Mouse (Mus musculus) forebrain, embryonic 10.5 days (tissue): ENCODE data around the gene Gchfr. TPM values are rescaled to one million over a fixed set of nuclear protein-coding genes. Genes with fewer than 3 reads are reported as not detected.
A peak's percentile ranks its signal among the peaks of the same experiment; 100 is the strongest.

ENCODE experiments used
- DNase-seq: peaks from one replicate; pipeline ENCODE4 v3.0.0-alpha.2; 2017; ENCODE audit warnings: low spot score; ENCODE audit errors: extremely low spot score
- H3K27ac ChIP-seq: fragments of 300-500 bp; sonication (generic); 2 replicates; pipeline ENCODE4 v1.5.1; 2016; ENCODE audit warnings: mild to moderate bottlenecking
- H3K27me3 ChIP-seq: fragments of 300-500 bp; sonication (generic); 2 replicates; pipeline ENCODE4 v1.6.1; 2016; ENCODE audit warnings: mild to moderate bottlenecking; ENCODE audit not compliant: poor library complexity, severe bottlenecking
- H3K36me3 ChIP-seq: fragments of 300-500 bp; sonication (generic); replicated peaks from 2 replicates; pipeline ENCODE4 v1.6.1; 2016; ENCODE audit warnings: mild to moderate bottlenecking, moderate library complexity
- H3K4me1 ChIP-seq: fragments of 300-500 bp; sonication (generic); 2 replicates; pipeline ENCODE4 v1.6.1; 2016
- H3K4me3 ChIP-seq: fragments of 300-500 bp; sonication (generic); 2 replicates; pipeline ENCODE4 v1.5.1; 2016; ENCODE audit warnings: mild to moderate bottlenecking, moderate library complexity
- H3K9me3 ChIP-seq: fragments of 300-500 bp; sonication (generic); 2 replicates; pipeline ENCODE4 v1.6.1; 2016; ENCODE audit warnings: mild to moderate bottlenecking, moderate library complexity
- WGBS: fragments of 180-500 bp; shearing (Covaris S2); methylation state at CpG from one replicate; pipeline ENCODE4 v1.1.7; 2016; 5-methylcytosine and 5-hydroxymethylcytosine counted together
- polyA plus RNA-seq: library from polyadenylated mRNA; unstranded; fragments of >200 nt; fragmentation: Nextera tagmentation; extraction: Ambion mirVana; gene quantifications from 2 replicates; pipeline ENCODE4 v1.2.1, GENCODE M21; 2016

Gene Gchfr
- polyA plus RNA-seq, 1 experiment from 2014 or later: 5.6 TPM

- Histone ChIP-seq H3K27me3 (peaks cover 22% of the 10 kb centered on the region), H3K27ac (peak overlapping the region; percentile 48; the same call in 1 of the 2 replicates), H3K36me3 (no peaks in the 10 kb centered on the region), H3K4me3 (no peak overlapping the region), H3K4me1 (peaks cover 18% of the 10 kb centered on the region), H3K9me3 (no peaks in the 10 kb centered on the region)
- 38% methylated on average over 2 of the region's 2 CpGs for WGBS
- no peak for DNase-seq
These were observed 6.3 kb upstream of the Gchfr start for GRCm38 (mm10) chr2:119161247-119161646.

GRCm38 (mm10) chr2:119163135-119163534 lies 4.4 kb upstream of the Gchfr start:
- DNase-seq: no peak
- no peaks in the 10 kb centered on the region for H3K9me3 ChIP-seq
- WGBS: 73% methylated on average over 3 of the region's 3 CpGs
- peaks cover 41% of the 10 kb centered on the region for H3K27me3 ChIP-seq
- H3K4me3 ChIP-seq: no peak overlapping the region
- no peak overlapping the region for H3K27ac ChIP-seq
- H3K4me1 ChIP-seq: peaks cover 26% of the 10 kb centered on the region
- H3K36me3 ChIP-seq: no peaks in the 10 kb centered on the region

GRCm38 (mm10) chr2:119163999-119164398 lies 3.6 kb upstream of the Gchfr start:
- no peaks in the 10 kb centered on the region for H3K9me3 ChIP-seq
- H3K4me1 ChIP-seq: peaks cover 27% of the 10 kb centered on the region
- peaks cover 49% of the 10 kb centered on the region for H3K27me3 ChIP-seq
- H3K27ac ChIP-seq: no peak overlapping the region
- no peaks in the 10 kb centered on the region for H3K36me3 ChIP-seq
- DNase-seq: no peak
- 90% methylated on average over 4 of the region's 4 CpGs for WGBS
- H3K4me3 ChIP-seq: no peak overlapping the region

- Histone ChIP-seq H3K4me1 (peaks cover 27% of the 10 kb centered on the region), H3K4me3 (no peak overlapping the region), H3K9me3 (no peaks in the 10 kb centered on the region), H3K27me3 (peaks cover 57% of the 10 kb centered on the region), H3K36me3 (no peaks in the 10 kb centered on the region), H3K27ac (no peak overlapping the region)
- no peak for DNase-seq
These were observed 2.2 kb upstream of the Gchfr start for GRCm38 (mm10) chr2:119165401-119165800.

GRCm38 (mm10) chr2:119167866-119168256 lies 288 bp downstream of the Gchfr start:
- peak overlapping the region; percentile 70 for H3K4me3 ChIP-seq
- peaks cover 32% of the 10 kb centered on the region for H3K4me1 ChIP-seq
- H3K36me3 ChIP-seq: peaks cover 6% of the 10 kb centered on the region
- DNase-seq: no peak
- 0 out of 2 replicates have a peak overlapping the region, but pooled peaks have one; percentile 3 for H3K27ac ChIP-seq
- H3K27me3 ChIP-seq: peaks cover 57% of the 10 kb centered on the region
- no peaks in the 10 kb centered on the region for H3K9me3 ChIP-seq
- 2% methylated on average over 26 of the region's 26 CpGs for WGBS

- H3K4me1 ChIP-seq: peaks cover 56% of the 10 kb centered on the region
- WGBS: 75% methylated on average over 2 of the region's 2 CpGs
- no peak for DNase-seq
- peaks cover 11% of the 10 kb centered on the region for H3K36me3 ChIP-seq
- no peak overlapping the region for H3K27ac ChIP-seq
- peaks cover 45% of the 10 kb centered on the region for H3K27me3 ChIP-seq
- H3K4me3 ChIP-seq: no peak overlapping the region
- H3K9me3 ChIP-seq: no peaks in the 10 kb centered on the region
These were observed 2.7 kb downstream of the Gchfr start for GRCm38 (mm10) chr2:119170282-119170681.

- H3K36me3 ChIP-seq: peaks cover 14% of the 10 kb centered on the region
- no peak overlapping the region for H3K27ac ChIP-seq
- no peak overlapping the region for H3K4me3 ChIP-seq
- peaks cover 54% of the 10 kb centered on the region for H3K4me1 ChIP-seq
- WGBS: 85% methylated on average over 8 of the region's 8 CpGs
- DNase-seq: no peak
- no peaks in the 10 kb centered on the region for H3K9me3 ChIP-seq
- peaks cover 32% of the 10 kb centered on the region for H3K27me3 ChIP-seq
These were observed 4.0 kb downstream of the Gchfr start for GRCm38 (mm10) chr2:119171574-119171973.

GRCm38 (mm10) chr2:119172446-119172845 lies 4.9 kb downstream of the Gchfr start:
- Histone ChIP-seq H3K9me3 (no peaks in the 10 kb centered on the region), H3K4me1 (peaks cover 45% of the 10 kb centered on the region), H3K36me3 (peaks cover 18% of the 10 kb centered on the region), H3K4me3 (no peak overlapping the region), H3K27me3 (peaks cover 23% of the 10 kb centered on the region), H3K27ac (peak overlapping the region; percentile 57; the same call in 1 of the 2 replicates)
- DNase-seq: no peak
- WGBS: 89% methylated on average over 7 of the region's 7 CpGs

- 36% methylated on average over 13 of the region's 13 CpGs for WGBS
- DNase-seq: no peak
These were observed 5.4 kb downstream of the Gchfr start for GRCm38 (mm10) chr2:119172862-119173576.

GRCm38 (mm10) chr2:119173991-119174651 lies 6.5 kb downstream of the Gchfr start, which contains the start of gene Gm14137:
Gene Gm14137 (plus strand): TSS chr2:119174509.
- H3K9me3 ChIP-seq: no peaks in the 10 kb centered on the region
- peak within 1 kb of the TSS; percentile 58 for H3K27ac ChIP-seq
- H3K4me1 ChIP-seq: peaks cover 37% of the 10 kb centered on the region
- peaks cover 31% of the 10 kb centered on the region for H3K36me3 ChIP-seq
- peaks cover 6% of the 10 kb centered on the region for H3K27me3 ChIP-seq
- WGBS: 40% methylated on average over 8 of the region's 8 CpGs
- no peak within 1 kb of the TSS for H3K4me3 ChIP-seq
- DNase-seq: no peak

More at GRCm38 (mm10) chr2:119172862-119173576, 5.4 kb downstream of the Gchfr start:
- Histone ChIP-seq H3K4me3 (no peak overlapping the region), H3K36me3 (peaks cover 21% of the 10 kb centered on the region), H3K4me1 (peaks cover 40% of the 10 kb centered on the region), H3K27ac (peak overlapping the region; percentile 57; the same call in 1 of the 2 replicates), H3K27me3 (peaks cover 17% of the 10 kb centered on the region), H3K9me3 (no peaks in the 10 kb centered on the region)

- peaks cover 38% of the 10 kb centered on the region for H3K36me3 ChIP-seq
- 66% methylated on average over 14 of the region's 14 CpGs for WGBS
- peak overlapping the region; percentile 58 for H3K27ac ChIP-seq
- no peak overlapping the region for H3K4me3 ChIP-seq
- no peaks in the 10 kb centered on the region for H3K27me3 ChIP-seq
- DNase-seq: no peak
- H3K9me3 ChIP-seq: no peaks in the 10 kb centered on the region
- peaks cover 37% of the 10 kb centered on the region for H3K4me1 ChIP-seq
These were observed 7.3 kb downstream of the Gchfr start for GRCm38 (mm10) chr2:119174866-119175265.

GRCm38 (mm10) chr2:119175614-119176013 lies 8.0 kb downstream of the Gchfr start:
- 71% methylated on average over 6 of the region's 6 CpGs for WGBS
- Histone ChIP-seq H3K36me3 (peaks cover 46% of the 10 kb centered on the region), H3K4me3 (no peak overlapping the region), H3K4me1 (peaks cover 37% of the 10 kb centered on the region), H3K27ac (no peak overlapping the region), H3K27me3 (no peaks in the 10 kb centered on the region), H3K9me3 (no peaks in the 10 kb centered on the region)
- no peak for DNase-seq

GRCm38 (mm10) chr2:119176761-119177160 lies 9.2 kb downstream of the Gchfr start:
- H3K9me3 ChIP-seq: no peaks in the 10 kb centered on the region
- peaks cover 35% of the 10 kb centered on the region for H3K4me1 ChIP-seq
- H3K4me3 ChIP-seq: no peak overlapping the region
- H3K36me3 ChIP-seq: peaks cover 51% of the 10 kb centered on the region
- no peak overlapping the region for H3K27ac ChIP-seq
- 51% methylated on average over 3 of the region's 3 CpGs for WGBS
- no peak for DNase-seq
- H3K27me3 ChIP-seq: no peaks in the 10 kb centered on the region
